Mouse (Mus musculus) E14TG2a.4 (cell line): Measurements from ENCODE around the gene Phyhd1.

Source experiments
- CTCF ChIP-seq: conservative IDR thresholded peaks from 2 replicates; pipeline ENCODE4 v1.5.1; 2014; ENCODE audit warnings: low read length
- NANOG ChIP-seq: IDR thresholded peaks from 2 replicates; pipeline ENCODE4 v1.6.1; 2014; ENCODE audit warnings: borderline replicate concordance, low read length, mixed read lengths
- POU5F1 ChIP-seq: IDR thresholded peaks from 2 replicates; pipeline ENCODE4 v1.6.1; 2014; ENCODE audit warnings: low read length, borderline replicate concordance

GRCm38 (mm10) chr2:30237881-30238280 lies 28.1 kb upstream of the Phyhd1 start:
- TF ChIP-seq POU5F1: no peak
- no peak for TF ChIP-seq CTCF
- TF ChIP-seq NANOG: no peak
